Mouse (Mus musculus) bone marrow macrophage, adult 2 months (primary cell): ENCODE results near the gene Six3.

Experiments used
- CTCF ChIP-seq: IDR thresholded peaks from 2 replicates; pipeline ENCODE4 v1.5.1; 2012; ENCODE audit warnings: low read depth, mild to moderate bottlenecking, low read length, moderate library complexity
- POLR2A ChIP-seq: IDR thresholded peaks from 2 replicates; pipeline ENCODE4 v1.6.1; 2012; ENCODE audit warnings: mild to moderate bottlenecking, low read depth, low read length, borderline replicate concordance

GRCm38 (mm10) chr17:85614722-85615331 is 1.4 kb downstream of the Six3 start:
- TF ChIP-seq CTCF (no peak), POLR2A (no peak)
